Mouse (Mus musculus) hindbrain, embryonic 12.5 days (tissue): ENCODE measurements around the gene Tmed1. TPM values are rescaled to one million over a fixed set of nuclear protein-coding genes. Genes with fewer than 3 reads are reported as not detected.

Experiments used
- ATAC-seq: fragments of 200-750 bp; cut with Nextera tagmentation; 2 replicates; pipeline ENCODE4 v1.8.0; 2017; ENCODE audit warnings: moderate TSS enrichment; ENCODE audit not compliant: low FRiP score
- H3K27ac ChIP-seq: fragments of 300-500 bp; sonication (generic); 2 replicates; pipeline ENCODE4 v1.5.1; 2016; ENCODE audit warnings: mild to moderate bottlenecking
- H3K27me3 ChIP-seq: fragments of 300-500 bp; sonication (generic); 2 replicates; pipeline ENCODE4 v1.6.1; 2016; ENCODE audit warnings: mild to moderate bottlenecking
- H3K36me3 ChIP-seq: fragments of 300-500 bp; sonication (generic); 2 replicates; pipeline ENCODE4 v1.6.1; 2016; ENCODE audit warnings: mild to moderate bottlenecking
- H3K4me1 ChIP-seq: fragments of 300-500 bp; sonication (generic); 2 replicates; pipeline ENCODE4 v1.6.1; 2016
- H3K4me2 ChIP-seq: fragments of 300-500 bp; sonication (generic); replicated peaks from 2 replicates; pipeline ENCODE4 v1.6.1; 2016; ENCODE audit warnings: mild to moderate bottlenecking
- H3K4me3 ChIP-seq: fragments of 300-500 bp; sonication (generic); 2 replicates; pipeline ENCODE4 v1.5.1; 2016; ENCODE audit warnings: mild to moderate bottlenecking
- H3K9ac ChIP-seq: fragments of 300-500 bp; sonication (generic); 2 replicates; pipeline ENCODE4 v1.6.1; 2016; ENCODE audit warnings: mild to moderate bottlenecking, moderate library complexity
- H3K9me3 ChIP-seq: fragments of 300-500 bp; sonication (generic); replicated peaks from 2 replicates; pipeline ENCODE4 v1.6.1; 2016; ENCODE audit warnings: mild to moderate bottlenecking
- WGBS: fragments of 180-500 bp; shearing (Covaris S2); methylation state at CpG from one replicate; pipeline ENCODE4 v1.1.7; 2016; 5-methylcytosine and 5-hydroxymethylcytosine counted together
- microRNA-seq: library from miRNA; unstranded; fragments of <30 nt; microRNA quantifications from one replicate; pipeline ENCODE4, GENCODE M21; 2017
- polyA plus RNA-seq: library from polyadenylated mRNA; unstranded; fragments of >200 nt; fragmentation: Nextera tagmentation; extraction: Ambion mirVana; gene quantifications from 2 replicates; pipeline ENCODE4 v1.2.1, GENCODE M21; 2016

The Tmed1 gene
- polyA plus RNA-seq, 1 experiment from 2014 or later = 81.9 TPM

- H3K36me3 ChIP-seq = peaks cover 21% of the 10 kb centered on the region
- H3K9ac ChIP-seq = no peak overlapping the region
- 92% methylated on average over 3 of the region's 3 CpGs for WGBS
- H3K4me3 ChIP-seq = no peak overlapping the region
- ATAC-seq = no peak
- no peaks in the 10 kb centered on the region for H3K9me3 ChIP-seq
- no peaks in the 10 kb centered on the region for H3K27me3 ChIP-seq
- H3K4me1 ChIP-seq = peaks cover 2% of the 10 kb centered on the region; the same call in 1 of the 2 replicates
- no peak overlapping the region for H3K4me2 ChIP-seq
- H3K27ac ChIP-seq = no peak overlapping the region
Observed at GRCm38 (mm10) chr9:21458821-21459220, 51.2 kb downstream of the Tmed1 start.

Small RNAs within 50 kb of the gene (microRNA-seq; reads per million reads assigned to microRNA genes)
- gene Mir199a-1 = 19.8 reads per million, percentile 29 among the genes with 10 or more reads in this experiment

Other genes with a start within 250 kb of the Tmed1 start
- gene Atg4d, start 245.0 kb downstream of the Tmed1 start, polyA plus RNA-seq = 43.4 and 46.8 TPM in 2 replicates
- gene Kri1, start 222.3 kb downstream of the Tmed1 start, polyA plus RNA-seq = 18.1 and 23.6 TPM in 2 replicates
- 72.0 and 72.7 TPM in 2 replicates for gene Cdkn2d, start 218.8 kb downstream of the Tmed1 start, polyA plus RNA-seq
- 3.2 and 7.6 TPM in 2 replicates for gene Ap1m2, start 197.9 kb downstream of the Tmed1 start, polyA plus RNA-seq
- 86.8 and 93.2 TPM in 2 replicates for gene Slc44a2, start 189.6 kb downstream of the Tmed1 start, polyA plus RNA-seq
- 283 and 294 TPM in 2 replicates for gene Ilf3, start 142.4 kb downstream of the Tmed1 start, polyA plus RNA-seq
- 42.1 and 47.8 TPM in 2 replicates for gene Qtrt1, start 98.4 kb downstream of the Tmed1 start, polyA plus RNA-seq
- gene Dnm2, start 85.3 kb downstream of the Tmed1 start, polyA plus RNA-seq = 81.0 and 83.9 TPM in 2 replicates
- 3.7 and 6.0 TPM in 2 replicates for gene AB124611, start 15.9 kb upstream of the Tmed1 start, polyA plus RNA-seq
- gene Carm1, start 36.6 kb upstream of the Tmed1 start, polyA plus RNA-seq = 76.7 and 77.9 TPM in 2 replicates
- 56.5 and 61.0 TPM in 2 replicates for gene Timm29, start 82.5 kb upstream of the Tmed1 start, polyA plus RNA-seq
- 19.4 and 21.5 TPM in 2 replicates for gene Yipf2, start 82.6 kb upstream of the Tmed1 start, polyA plus RNA-seq
- gene Smarca4, start 105.9 kb upstream of the Tmed1 start, polyA plus RNA-seq = 173 and 181 TPM in 2 replicates
- gene Ldlr, start 213.2 kb upstream of the Tmed1 start, polyA plus RNA-seq = 32.1 and 33.0 TPM in 2 replicates